Mouse (Mus musculus) telencephalon, adult 2 months (tissue): ENCODE data around the gene Exoc3l.

Experiments used
- DNase-seq: peaks from one replicate; pipeline ENCODE4 v3.0.0-alpha.2; 2011; ENCODE audit warnings: low read depth, low spot score

Exoc3l gene

DNA sequence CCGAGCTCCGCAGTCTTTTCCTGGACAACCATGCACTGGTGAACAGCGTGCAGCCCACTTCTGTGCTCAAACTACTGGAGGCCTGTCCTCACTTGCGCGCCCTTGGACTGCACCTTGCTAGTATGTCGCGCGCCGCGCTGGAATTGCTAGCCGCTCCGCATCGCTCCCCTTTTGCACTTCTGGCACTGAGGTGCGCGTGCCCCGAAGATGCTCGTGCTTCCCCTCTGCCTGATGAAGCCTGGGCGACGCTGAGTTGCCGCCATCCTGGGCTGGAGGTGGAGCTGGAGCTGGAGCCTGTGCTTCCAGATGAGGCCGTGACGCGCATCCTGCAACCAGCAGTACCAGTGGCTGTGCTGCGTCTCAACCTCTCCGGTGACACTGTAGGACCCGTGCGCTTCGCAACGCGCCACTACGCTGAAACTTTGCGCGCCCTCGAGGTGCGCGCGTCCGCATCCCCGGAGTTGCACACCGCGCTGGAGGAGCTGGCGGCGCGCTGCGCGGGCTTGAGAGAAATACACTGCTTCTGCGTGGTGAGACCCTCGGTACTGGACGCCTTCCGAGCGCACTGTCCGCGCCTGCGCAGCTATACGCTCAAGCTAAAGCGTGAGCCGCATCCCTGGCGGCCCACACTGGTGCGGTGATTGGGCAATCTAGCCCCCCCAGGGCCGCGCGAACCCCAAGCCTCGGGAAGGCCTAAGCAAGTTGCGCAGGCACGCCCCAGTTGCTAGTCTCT lies 27.4 kb downstream of the Exoc3l start:
- peak; percentile 89 for DNase-seq

DNA sequence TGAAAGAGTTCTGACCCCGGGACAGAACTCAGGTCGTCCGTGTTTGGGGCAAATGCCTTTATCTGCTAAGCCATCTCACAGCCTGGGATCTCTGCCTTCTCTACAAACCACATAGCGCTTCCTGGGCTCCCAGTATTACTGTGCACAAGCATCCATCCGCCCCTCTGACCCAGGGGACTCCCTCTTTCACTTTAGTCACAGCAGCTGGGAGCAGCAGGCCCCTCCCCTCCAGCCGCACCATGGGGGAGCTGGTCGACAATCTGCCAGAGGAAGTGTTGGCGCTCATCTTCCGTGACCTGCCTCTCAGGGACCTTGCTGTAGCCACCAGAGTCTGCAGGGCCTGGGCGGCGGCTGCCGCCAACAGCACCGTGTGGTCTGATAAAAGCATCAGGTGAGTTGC lies 29.1 kb downstream of the Exoc3l start:
- DNase-seq: no peak

DNA sequence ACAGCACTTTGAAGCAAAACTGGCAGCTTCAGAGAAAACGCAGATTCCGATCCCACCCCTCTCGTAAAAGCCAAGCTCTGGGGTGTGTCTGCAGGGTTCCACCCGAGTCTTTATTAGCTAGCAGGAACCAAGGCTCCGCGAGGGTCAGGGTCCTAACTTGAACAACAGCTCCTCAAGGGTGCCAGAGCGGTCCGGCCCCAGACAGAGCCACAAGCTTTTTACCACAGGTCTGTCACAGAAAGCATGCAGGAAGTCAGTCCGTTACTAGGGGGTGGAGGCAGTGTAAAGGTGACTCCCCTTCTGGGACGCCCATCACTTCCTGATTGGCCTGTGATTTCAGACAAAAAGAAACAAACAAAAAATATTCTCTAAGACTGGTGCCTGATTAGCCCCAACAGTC lies 30.8 kb downstream of the Exoc3l start:
- no peak for DNase-seq

DNA sequence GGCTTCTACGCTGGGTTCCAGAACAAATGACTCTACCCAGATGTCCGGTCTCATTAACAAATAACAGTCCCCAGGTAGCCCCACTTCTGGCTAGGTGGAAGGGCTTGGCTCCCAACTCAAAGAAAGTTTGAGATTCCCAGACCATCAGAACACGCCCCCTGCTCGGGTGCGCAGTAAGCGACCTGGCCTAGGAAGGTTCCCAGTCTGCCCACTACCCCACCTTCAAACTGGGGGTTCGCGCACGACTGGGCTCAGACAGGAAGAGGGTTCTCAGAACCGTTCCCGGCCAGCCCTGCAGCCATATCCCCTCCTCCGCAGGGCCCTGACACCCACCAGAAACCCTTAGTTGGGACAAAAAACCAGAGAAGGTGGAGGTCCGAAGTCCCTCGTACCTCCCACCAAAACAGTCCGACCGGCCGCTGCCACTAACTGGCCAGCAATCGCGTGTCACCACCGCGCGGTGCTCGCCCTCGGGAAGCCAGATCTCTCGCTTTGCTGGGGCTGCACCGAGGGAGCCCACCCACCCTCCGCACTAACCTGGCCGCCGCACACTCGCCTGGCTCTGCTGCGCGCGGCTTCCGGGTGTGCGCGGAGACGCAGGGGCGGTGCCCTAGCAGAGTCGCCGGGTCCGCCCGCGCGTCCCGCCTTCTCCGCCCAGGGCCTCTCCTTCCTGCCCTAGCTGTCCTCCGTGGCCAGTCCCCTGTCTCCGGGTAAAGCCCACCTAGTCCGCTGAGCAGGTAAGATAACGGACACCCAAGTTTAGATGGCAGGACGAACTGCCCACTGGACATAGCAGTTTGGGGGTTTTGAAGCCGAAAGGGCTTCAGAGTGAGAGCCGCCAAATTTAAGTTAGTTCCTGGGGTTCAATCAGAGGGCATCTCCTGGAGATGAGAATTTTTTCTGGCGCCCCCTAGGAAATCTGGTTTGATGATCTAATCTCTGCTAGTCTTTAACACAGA lies 31.6 kb downstream of the Exoc3l start, which contains the start of the genes Tradd and Fbxl8:
Tradd (minus strand) TSS at position 586 of the 959 bp plus-strand sequence.
Fbxl8 (plus strand) TSS at position 625 of the 959 bp plus-strand sequence.
- no peak for DNase-seq

DNA sequence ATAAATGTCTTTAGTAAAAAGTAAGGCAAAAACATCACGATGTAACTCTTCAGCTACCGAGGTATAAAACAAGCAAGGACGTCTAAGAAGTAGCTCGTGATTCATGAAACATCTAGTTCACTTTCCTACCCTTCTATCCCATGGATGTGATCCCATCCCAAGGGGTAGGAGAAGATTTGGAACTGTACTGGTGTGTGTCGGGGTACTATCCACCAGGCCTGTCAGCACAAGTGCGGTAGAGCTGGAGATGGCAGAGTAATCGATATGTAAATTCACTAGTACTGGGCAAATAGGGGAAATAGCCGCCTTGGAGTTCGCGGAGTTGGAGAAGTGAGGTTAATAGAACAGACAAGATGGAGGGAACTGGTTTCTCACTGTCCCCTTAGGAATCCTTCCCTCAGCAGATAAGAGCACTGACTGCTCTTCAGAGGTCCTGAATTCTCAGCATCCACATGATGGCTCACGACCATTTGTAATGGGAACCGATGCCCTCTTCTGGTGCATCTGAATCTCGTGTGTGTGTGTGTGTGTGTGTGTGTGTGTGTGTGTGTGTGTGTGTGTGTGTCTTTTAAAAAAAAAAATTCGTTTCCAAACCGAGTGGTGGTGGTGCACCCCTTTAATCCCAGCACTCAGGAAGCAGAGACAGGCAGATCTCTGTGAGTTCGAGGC lies 32.5 kb downstream of the Exoc3l start:
- no peak for DNase-seq

DNA sequence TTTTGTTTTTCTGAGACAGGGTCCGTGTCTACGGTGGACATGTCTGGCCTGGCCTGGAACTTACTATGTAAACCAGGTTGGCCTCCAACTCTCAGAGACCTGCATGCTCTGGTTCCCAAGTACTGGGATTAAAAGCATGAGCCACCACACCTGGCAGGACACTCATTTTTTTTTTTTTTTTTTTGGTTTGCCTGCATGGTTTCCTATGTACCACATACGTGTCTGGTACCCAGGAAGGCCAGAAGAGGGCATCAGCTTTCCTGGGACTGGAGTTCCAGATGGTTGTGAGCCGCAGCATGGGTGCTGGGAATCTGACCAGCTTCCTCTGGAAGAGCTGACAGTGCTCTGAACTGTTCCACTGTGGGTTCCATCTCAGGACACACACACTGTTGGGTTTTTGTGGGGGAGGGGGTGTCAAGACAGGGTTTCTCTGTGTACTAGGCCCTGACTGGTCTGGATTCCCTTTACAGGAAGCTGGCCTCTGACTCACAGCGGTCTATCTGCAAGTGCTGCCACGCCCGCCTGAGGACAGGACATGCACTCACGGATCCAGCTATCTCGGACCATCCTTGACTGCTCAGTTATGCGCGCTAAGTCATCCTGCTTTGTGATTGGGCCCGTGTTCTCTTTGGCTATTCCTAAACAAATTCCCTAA lies 34.4 kb downstream of the Exoc3l start:
- no peak for DNase-seq

DNA sequence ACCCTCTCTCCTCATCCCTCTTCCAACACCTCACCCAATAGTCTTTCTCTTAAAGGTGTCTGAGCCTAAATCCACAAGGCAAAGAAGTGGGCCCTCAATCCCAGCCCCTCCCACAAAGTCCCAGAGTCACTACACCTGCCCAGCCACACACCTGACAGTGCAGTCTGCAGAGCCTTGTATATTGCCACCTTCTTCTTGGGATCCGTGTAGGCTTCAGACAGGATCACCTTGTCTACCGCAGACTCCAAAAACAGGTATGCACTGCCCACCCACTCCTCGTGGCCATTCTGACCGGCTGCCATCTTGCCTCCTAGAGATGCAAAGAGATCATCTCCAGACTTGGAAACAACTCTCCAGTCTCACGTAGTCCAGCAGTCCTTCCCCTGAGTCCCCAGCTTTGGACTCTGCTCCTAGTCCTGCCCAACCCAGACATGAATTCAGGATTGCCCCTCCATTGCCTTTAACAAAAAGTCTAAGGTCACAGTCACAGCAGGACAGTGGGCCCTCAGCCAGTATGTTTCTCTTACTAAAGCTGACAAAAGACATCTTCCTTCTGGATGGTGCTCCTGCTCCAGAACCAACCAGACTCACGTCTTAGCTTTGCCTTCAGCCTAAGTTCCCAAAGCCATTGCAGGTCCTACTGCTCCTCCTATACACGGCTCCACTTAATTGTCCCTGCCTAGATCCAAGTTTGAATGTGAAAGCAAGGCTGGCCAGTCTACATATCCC lies 35.4 kb downstream of the Exoc3l start:
- no peak for DNase-seq

DNA sequence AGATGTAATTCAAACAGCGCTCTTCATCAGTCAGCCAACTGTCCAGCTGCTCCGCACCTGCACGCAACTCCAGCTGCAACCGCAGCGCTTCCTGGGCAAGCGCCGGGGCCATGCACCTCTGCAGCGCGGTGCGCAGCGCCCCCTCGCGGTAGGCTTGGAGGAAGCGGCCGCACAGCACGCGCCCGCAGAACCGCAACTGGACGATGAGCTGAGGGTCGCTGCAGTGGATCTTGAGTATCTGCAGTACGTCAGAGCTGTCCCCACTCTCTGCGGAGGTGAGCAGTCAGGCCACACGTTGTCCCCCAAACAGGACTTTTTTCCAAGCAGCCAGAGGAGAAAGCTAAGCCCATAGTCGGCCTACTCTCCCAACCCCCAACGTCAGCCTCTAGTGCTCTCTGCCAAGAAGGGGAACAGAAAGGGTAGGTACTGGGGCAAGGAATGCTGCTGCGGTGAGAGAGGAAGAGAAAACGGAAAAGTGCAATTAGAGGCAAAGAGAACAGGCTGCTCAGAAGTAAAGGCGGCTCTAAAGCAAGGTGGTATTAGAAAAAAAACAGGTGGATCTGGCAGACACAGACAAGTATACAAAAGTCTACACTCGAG lies 36.1 kb downstream of the Exoc3l start:
- DNase-seq: no peak

DNA sequence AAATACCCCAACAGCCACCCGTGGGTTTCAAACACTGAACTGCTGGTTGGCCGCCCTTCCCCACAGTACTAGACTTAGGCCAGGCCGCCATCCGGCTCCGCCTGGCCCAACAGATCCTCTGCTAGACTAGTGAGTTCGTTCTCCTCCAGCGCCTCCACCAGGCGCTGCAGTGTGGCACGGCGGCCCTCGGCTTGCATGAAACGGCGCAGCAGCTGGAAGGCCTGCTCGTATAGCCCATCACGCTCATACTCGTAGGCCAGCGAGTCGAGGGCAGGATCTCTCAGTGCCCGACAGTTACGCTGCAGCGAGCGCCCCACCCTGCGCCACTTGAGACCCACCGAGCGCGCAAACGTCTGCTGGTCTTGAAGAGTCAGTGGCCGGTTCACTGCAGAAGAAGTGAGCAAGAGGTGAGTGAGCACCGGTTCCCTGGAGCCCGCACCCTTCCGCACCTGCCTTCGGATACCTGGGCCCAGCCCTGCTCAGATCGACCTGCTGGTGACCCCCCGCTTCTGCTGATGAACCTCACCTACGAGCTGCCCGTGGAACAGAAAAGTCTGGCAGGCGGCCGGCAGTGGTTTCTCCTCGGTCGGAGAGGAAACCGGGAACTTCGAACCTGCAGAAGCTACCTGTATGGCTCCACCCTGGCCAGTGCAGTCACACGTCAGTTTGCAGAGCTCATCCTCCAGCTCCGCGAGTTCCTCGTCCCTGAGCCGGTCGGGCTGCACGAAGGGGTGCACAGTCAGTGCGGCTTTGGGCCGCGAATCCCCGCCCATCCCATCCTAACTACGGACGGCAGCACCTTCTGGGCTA lies 36.8 kb downstream of the Exoc3l start:
- no peak for DNase-seq

DNA sequence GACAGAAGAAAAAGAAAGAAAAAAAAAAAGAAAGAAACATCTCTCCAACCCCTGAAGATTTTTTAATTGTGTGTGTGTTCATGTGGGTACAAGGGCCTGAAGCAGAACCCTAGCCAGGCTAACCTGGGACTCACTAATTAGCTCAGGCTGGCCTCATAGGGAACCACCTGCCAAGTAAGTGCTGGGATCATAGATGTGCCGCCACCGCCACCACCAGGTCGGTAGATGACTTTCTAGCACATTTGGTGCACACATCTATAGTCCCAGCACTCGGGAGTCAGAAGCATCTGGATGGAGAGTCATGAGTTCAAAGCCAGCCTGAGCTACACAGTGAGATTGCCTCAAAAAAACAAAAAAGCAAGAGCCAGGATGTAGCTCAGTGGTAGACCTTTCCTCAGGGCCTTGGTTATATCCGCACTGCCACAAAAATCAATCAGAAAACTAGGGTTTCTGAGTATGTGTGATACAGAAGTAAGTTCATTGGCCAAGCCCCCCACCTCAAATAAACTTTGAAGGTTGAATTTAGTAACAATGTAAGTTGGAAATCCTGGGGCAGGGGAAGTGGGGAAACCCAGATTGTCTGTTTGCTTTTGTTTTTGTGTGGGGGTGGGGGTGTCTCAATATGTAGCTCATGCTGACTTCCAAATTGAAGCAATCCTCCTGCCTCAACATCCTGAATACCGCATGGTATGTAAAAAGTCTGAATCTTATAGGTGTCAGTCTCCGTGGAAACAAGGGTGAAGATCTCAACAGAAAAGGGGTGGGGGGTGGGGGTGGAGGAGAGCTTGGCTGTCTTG lies 38.4 kb downstream of the Exoc3l start:
- DNase-seq: no peak

DNA sequence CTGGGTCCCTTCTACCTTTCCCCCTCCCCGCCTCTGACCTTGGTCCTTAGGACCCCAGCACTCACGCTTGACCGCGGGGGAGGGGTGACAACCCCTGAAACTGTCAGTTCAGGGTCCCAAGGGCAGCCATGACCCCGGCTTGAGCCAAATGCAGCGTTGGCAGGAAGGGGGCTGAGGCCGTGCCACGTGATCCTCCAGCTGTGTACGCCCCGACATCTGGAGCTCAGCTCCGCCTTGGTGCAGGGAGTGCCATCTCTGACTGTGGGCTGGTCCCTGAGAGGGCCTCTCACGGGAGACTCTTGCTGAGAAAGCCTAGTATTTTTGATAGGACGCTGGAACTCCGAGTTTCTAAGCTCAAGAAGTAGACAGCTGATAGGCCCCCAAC lies 40.9 kb downstream of the Exoc3l start, which contains the start of gene B3gnt9:
B3gnt9 (minus strand) TSS at position 188 of the 385 bp plus-strand sequence.
- no peak for DNase-seq

DNA sequence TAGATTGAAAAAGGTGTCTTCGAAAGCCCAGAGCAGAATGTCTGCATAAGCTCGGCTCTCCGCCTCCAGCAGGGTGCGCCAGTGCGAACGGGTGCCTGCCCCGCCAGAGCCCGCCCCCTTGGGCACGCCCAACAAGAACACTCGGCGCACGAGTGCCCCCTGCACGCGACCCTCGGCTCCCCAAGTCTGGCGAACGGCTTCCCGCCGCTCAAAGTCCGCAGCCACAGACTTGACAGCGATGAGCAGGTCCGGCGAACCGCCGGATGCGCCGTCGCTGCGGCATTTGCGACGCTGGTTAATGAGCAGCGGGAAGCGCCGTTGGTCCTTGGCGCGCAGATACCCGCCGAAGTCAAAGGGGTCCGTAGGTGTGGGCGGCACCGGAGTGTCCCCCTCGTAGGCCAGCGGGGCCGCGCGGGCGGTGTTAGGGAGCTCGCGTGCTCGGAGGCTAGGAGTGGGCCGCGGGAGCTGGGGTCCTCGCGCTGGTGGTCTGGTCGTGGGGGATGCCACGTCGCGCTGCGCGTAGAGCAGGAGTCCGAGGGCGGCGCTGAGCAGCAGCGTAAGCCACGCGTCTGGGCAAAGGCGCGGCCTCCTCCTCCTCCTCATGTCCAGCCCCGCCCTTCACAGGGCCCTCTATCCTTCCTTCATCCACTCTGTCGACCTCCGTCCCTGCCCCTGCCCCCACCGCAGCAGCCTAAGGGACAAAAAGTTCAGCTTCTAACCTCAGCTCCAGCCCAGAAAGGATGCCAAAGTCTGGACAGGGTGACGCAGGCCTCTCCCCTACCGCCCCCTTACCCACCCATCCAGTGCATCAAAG lies 41.5 kb downstream of the Exoc3l start:
- peak; percentile 73 for DNase-seq

DNA sequence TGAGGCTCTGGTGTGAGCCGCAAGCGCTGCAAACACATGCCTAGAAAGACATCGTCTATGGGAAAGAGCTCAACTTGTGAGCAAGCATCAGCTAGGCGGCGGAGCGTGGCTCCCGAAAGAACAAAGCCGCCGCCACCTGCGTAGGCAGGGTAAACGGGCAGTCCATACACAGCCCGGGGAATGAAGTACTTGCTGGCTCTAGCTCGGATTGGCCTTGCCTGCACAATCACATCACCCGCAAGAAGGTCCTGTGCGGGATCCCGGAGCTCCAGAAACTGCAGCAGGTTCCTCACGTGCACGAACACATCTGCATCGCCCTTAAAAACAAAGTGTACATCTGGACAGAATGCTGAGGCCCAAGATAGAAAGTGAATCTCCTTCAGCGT lies 42.1 kb downstream of the Exoc3l start:
- DNase-seq: no peak

DNA sequence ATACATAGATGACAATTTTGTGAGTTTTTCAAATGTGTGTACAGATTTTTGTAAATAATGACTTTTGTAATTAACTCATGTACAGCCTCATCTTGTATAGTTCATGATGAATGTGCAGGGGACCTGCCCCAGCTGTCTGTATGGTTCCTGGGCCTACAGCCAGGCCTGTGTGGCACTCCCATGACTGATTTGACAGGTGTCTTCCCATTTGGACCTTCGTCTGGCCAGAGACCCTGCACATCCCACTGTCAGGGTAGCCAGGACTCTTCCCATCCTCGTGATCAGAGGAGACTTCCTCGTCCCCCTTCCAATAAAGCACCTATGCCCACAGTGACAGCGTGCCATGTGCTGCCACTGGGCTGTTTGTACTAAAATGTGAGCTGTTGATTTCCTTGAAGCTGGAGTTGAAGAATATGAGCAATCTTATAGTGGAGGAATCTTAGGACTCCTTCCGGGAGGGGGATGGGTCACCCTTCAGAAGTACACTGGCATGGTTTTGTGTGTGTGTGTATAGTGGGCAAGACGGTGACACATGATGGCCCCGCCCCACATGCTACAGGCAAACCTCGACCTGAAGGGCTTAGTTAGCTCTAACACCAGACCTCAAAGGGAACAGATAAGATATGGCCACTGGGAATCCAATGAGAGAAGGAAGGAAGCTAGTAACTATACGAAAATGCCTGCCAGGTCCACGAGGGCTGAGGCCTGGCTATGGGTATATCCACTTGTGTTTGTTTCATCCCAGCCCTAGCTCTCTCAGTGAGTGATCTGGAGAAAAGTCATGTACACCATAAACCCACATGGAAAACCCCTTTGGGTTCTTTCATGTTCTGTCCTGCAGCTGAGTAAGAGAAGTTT lies 43.0 kb downstream of the Exoc3l start:
- DNase-seq: no peak

DNA sequence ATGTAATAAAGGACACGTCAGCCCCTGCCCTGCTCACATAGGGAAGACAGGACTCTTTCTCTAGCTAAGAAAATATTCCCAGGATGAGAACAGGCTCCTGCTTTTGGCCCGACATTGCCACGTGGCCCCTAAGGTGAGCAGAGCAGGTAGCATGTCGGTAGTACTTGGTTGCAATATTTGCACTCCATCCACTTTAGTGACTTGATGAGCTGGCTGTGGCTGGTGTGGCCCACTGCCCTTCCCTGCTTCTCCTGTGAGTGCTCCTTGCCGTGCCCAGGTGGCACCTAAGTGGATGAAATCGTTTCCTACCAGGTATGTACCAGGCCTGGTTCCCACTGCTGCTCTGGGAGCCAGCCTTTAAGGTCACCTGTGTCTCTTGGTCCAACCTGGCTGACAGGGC lies 43.9 kb downstream of the Exoc3l start:
- DNase-seq: no peak

DNA sequence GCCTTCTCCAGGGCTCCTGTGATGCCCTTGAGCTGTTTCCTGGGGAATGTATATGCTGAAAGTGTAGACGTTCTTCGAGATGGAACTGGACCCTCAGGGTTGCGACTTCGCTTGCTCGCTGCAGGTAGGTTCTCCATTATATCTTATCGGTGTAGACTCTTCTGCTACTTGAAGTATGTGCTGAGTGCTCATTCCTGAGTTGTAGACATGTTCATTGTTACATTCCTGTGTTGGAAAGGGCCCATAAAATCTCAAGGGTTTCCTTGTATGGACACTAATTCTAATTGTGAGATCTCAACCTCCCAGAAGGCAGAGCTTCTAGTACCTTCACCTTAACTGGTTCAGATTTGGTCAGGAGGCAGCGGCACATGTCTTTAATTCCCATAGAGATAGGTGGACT lies 54.9 kb downstream of the Exoc3l start:
- no peak for DNase-seq
